In genomic region chr5:96164021-96164411, GRCm38 (mm10) we compare ENCODE assay signal across 8 mouse cellular contexts. TPM values are rescaled to one million over a fixed set of nuclear protein-coding genes. Genes with fewer than 3 reads are reported as not detected.
DNase-seq lines count a peak whose midpoint lies in the region; ATAC-seq lines count a peak whose summit lies in the region.

TSS of gene Cnot6l (minus strand) at chr5:96164171.

- peak within 1 kb of the TSS; percentile 66 for H3K9ac ChIP-seq in forebrain, embryonic 15.5 days (replicated peaks)

- 52% methylated on average over 5 of the region's 5 CpGs for WGBS in forebrain, embryonic 15.5 days
- 52% methylated on average over 5 of the region's 5 CpGs for WGBS in hindbrain, embryonic 10.5 days

- no peaks in the 10 kb centered on the region for H3K9me3 ChIP-seq in forebrain, embryonic 15.5 days
- no peaks in the 10 kb centered on the region for H3K9me3 ChIP-seq in hindbrain, embryonic 10.5 days

- no peak for DNase-seq in adrenal gland, postnatal 4 days (ENCODE audit: low spot score in 2 of 2)
- peak; percentile 13 for DNase-seq in hindbrain, embryonic 10.5 days (ENCODE audit: low spot score)
- DNase-seq in layer of hippocampus, postnatal 10 days (ENCODE audit: low spot score in 2 of 2) = no peak
- DNase-seq in lung, postnatal 14 days = peak; percentile 52
- DNase-seq in skeletal muscle tissue, adult 2 months (ENCODE audit: low read depth, low spot score) = peak; percentile 51
- no peak for DNase-seq in frontal cortex, postnatal 10 days (ENCODE audit: low spot score in 2 of 2)

- H3K4me2 ChIP-seq in forebrain, embryonic 15.5 days (replicated peaks) = peak within 1 kb of the TSS; percentile 62

- no peaks in the 10 kb centered on the region for H3K27me3 ChIP-seq in forebrain, embryonic 15.5 days
- no peaks in the 10 kb centered on the region for H3K27me3 ChIP-seq in hindbrain, embryonic 10.5 days (ENCODE audit: insufficient read depth, poor library complexity, severe bottlenecking)

- H3K4me1 ChIP-seq in forebrain, embryonic 15.5 days = peaks cover 23% of the 10 kb centered on the region
- H3K4me1 ChIP-seq in hindbrain, embryonic 10.5 days (replicated peaks) = peaks cover 22% of the 10 kb centered on the region

- H3K27ac ChIP-seq in forebrain, embryonic 15.5 days (replicated peaks) = peak within 1 kb of the TSS; percentile 99
- H3K27ac ChIP-seq in hindbrain, embryonic 10.5 days = peak within 1 kb of the TSS; percentile 99

- H3K36me3 ChIP-seq in forebrain, embryonic 15.5 days = no peaks in the 10 kb centered on the region
- H3K36me3 ChIP-seq in hindbrain, embryonic 10.5 days = no peaks in the 10 kb centered on the region

- peak within 1 kb of the TSS; percentile 96 for H3K4me3 ChIP-seq in forebrain, embryonic 15.5 days
- H3K4me3 ChIP-seq in hindbrain, embryonic 10.5 days = peak within 1 kb of the TSS; percentile 93

- ATAC-seq in CD4-positive, CD25-positive, alpha-beta regulatory T cell, adult 4 months = peak; percentile 63
- no peak for ATAC-seq in forebrain, embryonic 15.5 days (replicated peaks)

RNA-seq across cellular contexts. Expression of gene Cnot6l, which starts in this region (rescaled TPM):
- polyA plus RNA-seq in CD4-positive, CD25-positive, alpha-beta regulatory T cell, adult 4 months (2017; shearing (Covaris generic)) = 10 to 100 TPM; 72.2 to 73.2 TPM
- total RNA-seq in adrenal gland, postnatal 4 days (2021) = 100 to 1,000 TPM; 104 to 124 TPM
- polyA plus RNA-seq in forebrain, embryonic 15.5 days (2015; fragmentation: Nextera tagmentation; extraction: Ambion mirVana) = 12.8 and 14.8 TPM in 2 replicates
- 7.8 and 8.9 TPM in 2 replicates for polyA plus RNA-seq in hindbrain, embryonic 10.5 days (2016; fragmentation: Nextera tagmentation; extraction: Ambion mirVana)
- total RNA-seq in layer of hippocampus, postnatal 10 days (2021) = 10 to 100 TPM; 63.3 to 80.5 TPM

Comparison
In these comparisons a context has a peak if more than half of its experiments do, and no peak if none do; other contexts are left out.
1. DNase-seq: peak in hindbrain, embryonic 10.5 days (single experiment), lung, postnatal 14 days (single experiment) and skeletal muscle tissue, adult 2 months (single experiment); none in adrenal gland, postnatal 4 days (0 of 2), layer of hippocampus, postnatal 10 days (0 of 2) and frontal cortex, postnatal 10 days (0 of 2).